Mouse (Mus musculus) forebrain, embryonic 14.5 days (tissue): ENCODE data around the gene Foxp1. TPM values are rescaled to one million over a fixed set of nuclear protein-coding genes. Genes with fewer than 3 reads are reported as not detected.
A peak's percentile ranks its signal among the peaks of the same experiment; 100 is the strongest.

Source experiments
- ATAC-seq: fragments of 200-750 bp; cut with Nextera tagmentation; 2 replicates; pipeline ENCODE4 v1.8.0; 2017; ENCODE audit warnings: mild to moderate bottlenecking, moderate library complexity
- DNase-seq: peaks from one replicate; pipeline ENCODE4 v3.0.0-alpha.2; 2015; ENCODE audit warnings: low spot score
- H3K27ac ChIP-seq: fragments of 300-500 bp; sonication (generic); 2 replicates; pipeline ENCODE4 v1.5.1; 2014; ENCODE audit warnings: low read depth, mild to moderate bottlenecking, control low read depth, low read length, moderate library complexity
- H3K27me3 ChIP-seq: fragments of 300-500 bp; sonication (generic); replicated peaks from 2 replicates; pipeline ENCODE4 v1.6.1; 2014; ENCODE audit warnings: low read length, control low read depth, mixed read lengths; ENCODE audit not compliant: control insufficient read depth, insufficient read depth
- H3K36me3 ChIP-seq: fragments of 300-500 bp; sonication (generic); 2 replicates; pipeline ENCODE4 v1.6.1; 2014; ENCODE audit warnings: low read length, control low read depth; ENCODE audit not compliant: control insufficient read depth, insufficient read depth
- H3K4me1 ChIP-seq: fragments of 300-500 bp; sonication (generic); 2 replicates; pipeline ENCODE4 v1.6.1; 2014; ENCODE audit warnings: antibody characterized with exemption, low read length, control low read depth; ENCODE audit not compliant: control insufficient read depth, insufficient read depth
- H3K4me2 ChIP-seq: fragments of 300-500 bp; sonication (generic); 2 replicates; pipeline ENCODE4 v1.6.1; 2014; ENCODE audit warnings: mild to moderate bottlenecking, control low read depth, low read length
- H3K4me3 ChIP-seq: fragments of 300-500 bp; sonication (generic); 2 replicates; pipeline ENCODE4 v1.5.1; 2014; ENCODE audit warnings: low read depth, low read length, control low read depth
- H3K9ac ChIP-seq: fragments of 300-500 bp; sonication (generic); 2 replicates; pipeline ENCODE4 v1.6.1; 2014; ENCODE audit warnings: mild to moderate bottlenecking, low read length, control low read depth, moderate library complexity
- H3K9me3 ChIP-seq: fragments of 300-500 bp; sonication (generic); replicated peaks from 2 replicates; pipeline ENCODE4 v1.6.1; 2016; ENCODE audit warnings: low read length, control low read depth, mixed read lengths; ENCODE audit not compliant: control insufficient read depth
- WGBS: fragments of 180-500 bp; shearing (Covaris S2); extraction: QIAGEN DNeasy Blood & Tissue Kit; methylation state at CpG from one replicate; pipeline ENCODE4 v1.1.7; 2014; 5-methylcytosine and 5-hydroxymethylcytosine counted together
- polyA plus RNA-seq: library from polyadenylated mRNA; unstranded; fragments of >200 nt; fragmentation: Nextera tagmentation; extraction: Ambion mirVana; gene quantifications from 2 replicates; pipeline ENCODE4 v1.2.1, GENCODE M21; 2014

The Foxp1 gene
- polyA plus RNA-seq, 1 experiment from 2014 or later, result 63.3 TPM

DNA sequence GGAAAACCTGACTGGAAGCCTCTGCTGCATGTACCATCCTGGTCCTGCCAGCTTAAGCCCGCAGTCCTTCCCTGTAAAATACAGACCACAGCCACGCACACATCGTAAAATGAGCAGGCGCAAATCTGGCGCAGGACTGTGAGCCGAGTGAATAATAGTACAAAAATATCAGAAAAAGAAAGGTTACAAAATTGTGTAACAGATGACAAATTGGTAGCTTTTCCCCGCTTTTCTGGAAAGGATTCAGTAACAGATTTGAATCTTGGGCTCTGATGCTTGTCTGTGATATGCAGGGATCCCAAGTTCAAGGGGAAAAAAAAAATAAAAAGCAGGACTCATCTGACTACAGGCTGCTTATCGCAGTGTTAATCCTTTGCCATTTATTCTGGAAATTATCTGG lies 145.8 kb downstream of the Foxp1 start:
- WGBS, result 76% methylated on average over 8 of the region's 8 CpGs
- Histone ChIP-seq H3K4me1 (peaks cover 28% of the 10 kb centered on the region), H3K27ac (peak overlapping the region; percentile 58; the same call in 1 of the 2 replicates), H3K9ac (0 out of 2 replicates have a peak overlapping the region, but pooled peaks have one; percentile 25), H3K27me3 (no peaks in the 10 kb centered on the region), H3K36me3 (no peaks in the 10 kb centered on the region), H3K4me3 (no peak overlapping the region), H3K4me2 (no peak overlapping the region), H3K9me3 (no peaks in the 10 kb centered on the region)
- no peak for ATAC-seq
- peak; percentile 45 for DNase-seq

DNA sequence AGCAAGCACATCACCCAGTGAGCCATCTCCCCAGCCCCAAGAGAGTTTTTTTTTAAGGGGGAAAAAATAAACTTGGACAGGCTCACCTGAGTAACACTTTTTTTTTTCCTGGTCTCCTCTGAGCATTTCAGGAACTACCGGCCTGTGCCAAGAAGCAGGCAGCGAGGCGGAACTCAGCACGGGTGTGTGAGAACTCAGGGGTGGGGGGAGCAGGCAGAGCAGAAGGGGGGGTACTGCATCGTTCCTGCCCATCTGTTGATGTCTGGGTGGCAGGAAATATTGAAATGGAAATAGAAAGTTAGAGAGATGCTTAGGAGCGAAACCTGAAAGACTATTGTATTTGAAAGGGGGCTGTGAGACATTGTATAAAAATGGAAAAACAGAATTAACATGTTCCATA lies 146.7 kb downstream of the Foxp1 start:
- H3K9me3 ChIP-seq, result no peaks in the 10 kb centered on the region
- no peaks in the 10 kb centered on the region for H3K36me3 ChIP-seq
- H3K4me1 ChIP-seq, result peaks cover 28% of the 10 kb centered on the region
- H3K27ac ChIP-seq, result peak overlapping the region; percentile 58; the same call in 1 of the 2 replicates
- no peak overlapping the region for H3K4me3 ChIP-seq
- H3K27me3 ChIP-seq, result no peaks in the 10 kb centered on the region
- DNase-seq (peak; percentile 46), ATAC-seq (peak; percentile 68; the same call in 1 of the 2 replicates)
- H3K9ac ChIP-seq, result no peak overlapping the region
- no peak overlapping the region for H3K4me2 ChIP-seq
- 43% methylated on average over 6 of the region's 6 CpGs for WGBS

DNA sequence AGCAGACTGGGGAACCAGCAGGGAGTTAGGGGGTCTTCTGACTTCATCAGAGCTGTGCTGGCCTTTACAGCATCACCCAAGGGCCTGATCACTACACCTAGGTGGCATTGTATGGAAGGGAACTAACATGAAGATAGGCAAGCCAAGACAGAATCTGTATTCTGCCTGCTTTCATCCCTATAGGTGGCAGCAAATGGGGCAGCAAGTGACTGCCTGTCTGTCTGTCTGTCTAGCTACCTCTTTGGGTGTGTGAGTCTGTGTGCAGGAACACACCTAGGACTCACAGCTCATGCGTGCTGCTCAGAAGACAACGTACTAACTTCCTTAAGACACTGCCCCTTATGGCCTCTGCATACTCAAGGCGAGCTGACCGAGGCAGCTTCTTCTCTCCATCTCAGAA lies 147.1 kb downstream of the Foxp1 start:
- Histone ChIP-seq H3K4me3 (no peak overlapping the region), H3K9ac (no peak overlapping the region), H3K36me3 (no peaks in the 10 kb centered on the region), H3K27ac (no peak overlapping the region), H3K4me2 (no peak overlapping the region), H3K4me1 (peaks cover 28% of the 10 kb centered on the region), H3K9me3 (no peaks in the 10 kb centered on the region), H3K27me3 (no peaks in the 10 kb centered on the region)
- DNase-seq (no peak), ATAC-seq (peak; percentile 37; the same call in 1 of the 2 replicates)
- 81% methylated on average over 4 of the region's 4 CpGs for WGBS

DNA sequence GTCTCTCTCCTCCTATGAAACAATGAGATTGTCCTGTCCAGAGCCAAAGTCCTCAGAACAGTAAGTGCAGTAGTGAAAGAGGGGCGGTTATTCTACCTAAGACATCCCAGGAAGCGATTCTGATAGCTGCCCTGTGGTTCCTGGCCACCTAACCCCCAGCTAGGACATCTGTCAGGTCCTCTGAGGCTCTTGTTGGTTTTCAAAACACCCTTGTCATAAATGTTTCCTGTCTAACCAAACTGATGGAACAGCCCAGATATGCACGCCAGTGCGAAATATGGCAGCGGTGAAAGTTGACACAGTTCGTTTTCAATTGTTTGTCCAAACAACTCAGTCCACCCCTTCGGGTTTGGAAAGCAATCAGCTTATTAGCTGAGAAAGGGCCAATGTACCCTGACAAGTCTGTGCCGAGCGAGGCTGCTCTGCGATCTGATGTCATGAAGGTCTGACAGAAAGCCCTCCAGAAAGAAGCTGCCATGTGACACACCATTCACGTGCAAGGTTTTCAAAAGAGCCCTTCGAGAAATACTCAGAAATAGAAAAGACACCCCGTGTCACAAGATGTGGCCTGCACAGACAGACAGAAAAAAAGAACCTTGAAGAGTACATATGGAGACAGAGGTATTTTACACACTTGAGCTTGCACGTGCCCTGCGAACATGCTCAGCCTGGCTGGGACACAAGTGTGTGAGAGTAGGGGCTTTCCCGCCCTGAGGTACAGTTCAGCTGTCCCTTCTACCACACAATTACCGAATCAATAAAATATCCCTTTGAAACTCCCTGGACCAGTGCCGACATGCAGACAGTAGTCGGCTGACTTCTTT lies 147.9 kb downstream of the Foxp1 start:
- WGBS, result 53% methylated on average over 19 of the region's 19 CpGs
- H3K36me3 ChIP-seq, result no peaks in the 10 kb centered on the region
- ATAC-seq, result peak; percentile 26; the same call in 1 of the 2 replicates
- H3K27ac ChIP-seq, result no peak overlapping the region
- no peaks in the 10 kb centered on the region for H3K27me3 ChIP-seq
- peak; percentile 48 for DNase-seq
- H3K4me1 ChIP-seq, result peaks cover 28% of the 10 kb centered on the region
- H3K4me3 ChIP-seq, result no peak overlapping the region
- no peak overlapping the region for H3K4me2 ChIP-seq
- no peaks in the 10 kb centered on the region for H3K9me3 ChIP-seq
- H3K9ac ChIP-seq, result no peak overlapping the region

GRCm38 (mm10) chr6:99372427-99372826 lies 150.1 kb downstream of the Foxp1 start:
- DNase-seq (no peak), ATAC-seq (no peak)
- Histone ChIP-seq H3K4me2 (no peak overlapping the region), H3K27me3 (no peaks in the 10 kb centered on the region), H3K27ac (no peak overlapping the region), H3K4me3 (no peak overlapping the region), H3K4me1 (peaks cover 24% of the 10 kb centered on the region), H3K9me3 (no peaks in the 10 kb centered on the region), H3K36me3 (no peaks in the 10 kb centered on the region), H3K9ac (no peak overlapping the region)
- WGBS, result 95% methylated on average over 5 of the region's 5 CpGs

GRCm38 (mm10) chr6:99372016-99372415 lies 150.5 kb downstream of the Foxp1 start:
- Histone ChIP-seq H3K9ac (no peak overlapping the region), H3K4me2 (no peak overlapping the region), H3K36me3 (no peaks in the 10 kb centered on the region), H3K9me3 (no peaks in the 10 kb centered on the region), H3K27ac (no peak overlapping the region), H3K27me3 (no peaks in the 10 kb centered on the region), H3K4me3 (no peak overlapping the region), H3K4me1 (peaks cover 20% of the 10 kb centered on the region)
- WGBS, result 96% methylated on average over 6 of the region's 6 CpGs
- ATAC-seq (no peak), DNase-seq (no peak)

- ATAC-seq (no peak), DNase-seq (no peak)
- H3K27ac ChIP-seq, result no peak overlapping the region
- H3K9me3 ChIP-seq, result no peaks in the 10 kb centered on the region
- 89% methylated on average over 2 of the region's 2 CpGs for whole genome bisulfite sequencing
- no peak overlapping the region for H3K9ac ChIP-seq
- no peak overlapping the region for H3K4me3 ChIP-seq
- no peaks in the 10 kb centered on the region for H3K36me3 ChIP-seq
- no peaks in the 10 kb centered on the region for H3K27me3 ChIP-seq
- no peak overlapping the region for H3K4me2 ChIP-seq
- H3K4me1 ChIP-seq, result peaks cover 7% of the 10 kb centered on the region; the same call in 1 of the 2 replicates
Observed at GRCm38 (mm10) chr6:99369931-99370330, 152.6 kb downstream of the Foxp1 start.

- Histone ChIP-seq H3K4me1 (no peaks in the 10 kb centered on the region), H3K36me3 (no peaks in the 10 kb centered on the region), H3K4me3 (no peak overlapping the region), H3K9me3 (no peaks in the 10 kb centered on the region), H3K9ac (no peak overlapping the region), H3K27ac (no peak overlapping the region), H3K27me3 (no peaks in the 10 kb centered on the region), H3K4me2 (no peak overlapping the region)
- DNase-seq, result no peak
- 77% methylated on average over 3 of the region's 3 CpGs for WGBS
- ATAC-seq, result no peak
Observed at GRCm38 (mm10) chr6:99369156-99369555, 153.4 kb downstream of the Foxp1 start.

GRCm38 (mm10) chr6:99368118-99368753 lies 154.3 kb downstream of the Foxp1 start:
- H3K9me3 ChIP-seq, result no peaks in the 10 kb centered on the region
- 86% methylated on average over 4 of the region's 4 CpGs for WGBS
- no peak overlapping the region for H3K4me2 ChIP-seq
- DNase-seq, result no peak
- ATAC-seq, result no peak
- H3K4me1 ChIP-seq, result no peaks in the 10 kb centered on the region
- no peak overlapping the region for H3K27ac ChIP-seq
- H3K4me3 ChIP-seq, result no peak overlapping the region
- no peaks in the 10 kb centered on the region for H3K36me3 ChIP-seq
- no peak overlapping the region for H3K9ac ChIP-seq
- no peaks in the 10 kb centered on the region for H3K27me3 ChIP-seq
